Mouse (Mus musculus) intestine, embryonic 14.5 days (tissue): ENCODE data around the gene Slc41a3. TPM values are rescaled to one million over a fixed set of nuclear protein-coding genes. Genes with fewer than 3 reads are reported as not detected.

ENCODE experiments used
- ATAC-seq: fragments of 200-750 bp; cut with Nextera tagmentation; replicated peaks from 2 replicates; pipeline ENCODE4 v1.8.0; 2017; ENCODE audit warnings: low read depth, moderate number of reproducible peaks, moderate TSS enrichment, moderate library complexity; ENCODE audit not compliant: low FRiP score, low TSS enrichment
- DNase-seq: peaks from one replicate; pipeline ENCODE4 v3.0.0-alpha.2; 2018; ENCODE audit warnings: low spot score
- H3K27ac ChIP-seq: fragments of 300-500 bp; sonication (generic); 2 replicates; pipeline ENCODE4 v1.5.1; 2014; ENCODE audit warnings: low read depth, mild to moderate bottlenecking, control low read depth
- H3K27me3 ChIP-seq: fragments of 300-500 bp; sonication (generic); replicated peaks from 2 replicates; pipeline ENCODE4 v1.6.1; 2014; ENCODE audit warnings: low read length, control low read depth; ENCODE audit not compliant: control insufficient read depth, insufficient read depth
- H3K36me3 ChIP-seq: fragments of 300-500 bp; sonication (generic); 2 replicates; pipeline ENCODE4 v1.6.1; 2014; ENCODE audit warnings: low read length, control low read depth; ENCODE audit not compliant: control insufficient read depth, insufficient read depth
- H3K4me1 ChIP-seq: fragments of 300-500 bp; sonication (generic); replicated peaks from 2 replicates; pipeline ENCODE4 v1.6.1; 2014; ENCODE audit warnings: low read length, control low read depth, mixed read lengths; ENCODE audit not compliant: control insufficient read depth, insufficient read depth
- H3K4me2 ChIP-seq: fragments of 300-500 bp; sonication (generic); 2 replicates; pipeline ENCODE4 v1.6.1; 2014; ENCODE audit warnings: low read length
- H3K4me3 ChIP-seq: fragments of 300-500 bp; sonication (generic); 2 replicates; pipeline ENCODE4 v1.5.1; 2014; ENCODE audit warnings: low read depth, low read length, control low read depth, mixed read lengths
- H3K9ac ChIP-seq: fragments of 300-500 bp; sonication (generic); 2 replicates; pipeline ENCODE4 v1.6.1; 2014; ENCODE audit warnings: mild to moderate bottlenecking, low read length
- H3K9me3 ChIP-seq: fragments of 300-500 bp; sonication (generic); 2 replicates; pipeline ENCODE4 v1.6.1; 2016; ENCODE audit warnings: low read length, control low read depth; ENCODE audit not compliant: control insufficient read depth
- WGBS: fragments of 180-500 bp; shearing (Covaris S2); extraction: QIAGEN DNeasy Blood & Tissue Kit; methylation state at CpG from one replicate; pipeline ENCODE4 v1.1.7; 2014; 5-methylcytosine and 5-hydroxymethylcytosine counted together
- polyA plus RNA-seq: library from polyadenylated mRNA; unstranded; fragments of >200 nt; fragmentation: Nextera tagmentation; extraction: Ambion mirVana; gene quantifications from 2 replicates; pipeline ENCODE4 v1.2.1, GENCODE M21; 2014

Slc41a3 gene
- polyA plus RNA-seq, 1 experiment from 2014 or later: 5.1 TPM

- DNase-seq (no peak), ATAC-seq (no peak)
- Histone ChIP-seq H3K9me3 (no peaks in the 10 kb centered on the region), H3K27me3 (no peaks in the 10 kb centered on the region), H3K27ac (no peak overlapping the region), H3K4me3 (no peak overlapping the region), H3K4me2 (no peak overlapping the region), H3K9ac (no peak overlapping the region), H3K4me1 (no peaks in the 10 kb centered on the region), H3K36me3 (no peaks in the 10 kb centered on the region)
- 75% methylated on average over 2 of the region's 2 CpGs for WGBS
Observed at GRCm38 (mm10) chr6:90582331-90582730, 22.2 kb upstream of the Slc41a3 start.

- H3K9me3 ChIP-seq: no peaks in the 10 kb centered on the region
- no peaks in the 10 kb centered on the region for H3K27me3 ChIP-seq
- no peaks in the 10 kb centered on the region for H3K36me3 ChIP-seq
- DNase-seq (no peak), ATAC-seq (no peak)
- 54% methylated on average over 5 of the region's 5 CpGs for WGBS
- H3K9ac ChIP-seq: no peak overlapping the region
- no peak overlapping the region for H3K27ac ChIP-seq
- H3K4me2 ChIP-seq: no peak overlapping the region
- H3K4me3 ChIP-seq: no peak overlapping the region
- H3K4me1 ChIP-seq: no peaks in the 10 kb centered on the region
Observed at GRCm38 (mm10) chr6:90588113-90588512, 16.4 kb upstream of the Slc41a3 start.

- Histone ChIP-seq H3K9ac (no peak overlapping the region), H3K36me3 (no peaks in the 10 kb centered on the region), H3K27me3 (no peaks in the 10 kb centered on the region), H3K4me3 (no peak overlapping the region), H3K4me1 (no peaks in the 10 kb centered on the region), H3K9me3 (peaks cover 4% of the 10 kb centered on the region; the same call in 1 of the 2 replicates), H3K4me2 (no peak overlapping the region), H3K27ac (no peak overlapping the region)
- 74% methylated on average over 1 of the region's 1 CpGs for WGBS
- ATAC-seq: no peak
- DNase-seq: no peak
Observed at GRCm38 (mm10) chr6:90590707-90591106, 13.8 kb upstream of the Slc41a3 start.

GRCm38 (mm10) chr6:90594972-90595371 is 9.6 kb upstream of the Slc41a3 start:
- no peaks in the 10 kb centered on the region for H3K4me1 ChIP-seq
- no peak overlapping the region for H3K9ac ChIP-seq
- peaks cover 4% of the 10 kb centered on the region; the same call in 1 of the 2 replicates for H3K9me3 ChIP-seq
- DNase-seq: no peak
- no peak overlapping the region for H3K27ac ChIP-seq
- 46% methylated on average over 1 of the region's 1 CpGs for WGBS
- no peak overlapping the region for H3K4me2 ChIP-seq
- no peak overlapping the region for H3K4me3 ChIP-seq
- no peak for ATAC-seq
- H3K27me3 ChIP-seq: no peaks in the 10 kb centered on the region
- H3K36me3 ChIP-seq: no peaks in the 10 kb centered on the region

GRCm38 (mm10) chr6:90597060-90597459 is 7.5 kb upstream of the Slc41a3 start:
- H3K9me3 ChIP-seq: peaks cover 4% of the 10 kb centered on the region; the same call in 1 of the 2 replicates
- no peak overlapping the region for H3K27ac ChIP-seq
- DNase-seq: no peak
- H3K27me3 ChIP-seq: no peaks in the 10 kb centered on the region
- H3K9ac ChIP-seq: no peak overlapping the region
- H3K4me2 ChIP-seq: no peak overlapping the region
- H3K4me3 ChIP-seq: no peak overlapping the region
- no peaks in the 10 kb centered on the region for H3K36me3 ChIP-seq
- ATAC-seq: no peak
- H3K4me1 ChIP-seq: no peaks in the 10 kb centered on the region
- 87% methylated on average over 4 of the region's 4 CpGs for whole genome bisulfite sequencing

GRCm38 (mm10) chr6:90597592-90597991 is 6.9 kb upstream of the Slc41a3 start:
- H3K4me3 ChIP-seq: no peak overlapping the region
- H3K27ac ChIP-seq: no peak overlapping the region
- H3K4me1 ChIP-seq: no peaks in the 10 kb centered on the region
- peaks cover 4% of the 10 kb centered on the region; the same call in 1 of the 2 replicates for H3K9me3 ChIP-seq
- H3K4me2 ChIP-seq: no peak overlapping the region
- no peak overlapping the region for H3K9ac ChIP-seq
- ATAC-seq: no peak
- DNase-seq: no peak
- H3K36me3 ChIP-seq: no peaks in the 10 kb centered on the region
- H3K27me3 ChIP-seq: no peaks in the 10 kb centered on the region
- WGBS: 92% methylated on average over 2 of the region's 2 CpGs

GRCm38 (mm10) chr6:90598197-90598596 is 6.3 kb upstream of the Slc41a3 start:
- no peak for ATAC-seq
- no peaks in the 10 kb centered on the region for H3K36me3 ChIP-seq
- no peak for DNase-seq
- peaks cover 4% of the 10 kb centered on the region; the same call in 1 of the 2 replicates for H3K9me3 ChIP-seq
- H3K9ac ChIP-seq: no peak overlapping the region
- no peaks in the 10 kb centered on the region for H3K27me3 ChIP-seq
- no peak overlapping the region for H3K4me3 ChIP-seq
- 84% methylated on average over 6 of the region's 6 CpGs for WGBS
- no peak overlapping the region for H3K27ac ChIP-seq
- no peaks in the 10 kb centered on the region for H3K4me1 ChIP-seq
- H3K4me2 ChIP-seq: no peak overlapping the region

GRCm38 (mm10) chr6:90600351-90600750 is 4.2 kb upstream of the Slc41a3 start:
- H3K9ac ChIP-seq: no peak overlapping the region
- 76% methylated on average over 4 of the region's 4 CpGs for WGBS
- H3K9me3 ChIP-seq: peaks cover 3% of the 10 kb centered on the region; the same call in 1 of the 2 replicates
- H3K4me2 ChIP-seq: no peak overlapping the region
- H3K27ac ChIP-seq: no peak overlapping the region
- peaks cover 4% of the 10 kb centered on the region for H3K4me1 ChIP-seq
- H3K36me3 ChIP-seq: no peaks in the 10 kb centered on the region
- no peak overlapping the region for H3K4me3 ChIP-seq
- ATAC-seq (no peak), DNase-seq (no peak)
- H3K27me3 ChIP-seq: no peaks in the 10 kb centered on the region

- Histone ChIP-seq H3K9me3 (no peaks in the 10 kb centered on the region), H3K36me3 (no peaks in the 10 kb centered on the region), H3K27me3 (no peaks in the 10 kb centered on the region), H3K4me3 (no peak overlapping the region), H3K9ac (no peak overlapping the region), H3K4me2 (no peak overlapping the region), H3K27ac (no peak overlapping the region), H3K4me1 (peaks cover 6% of the 10 kb centered on the region)
- ATAC-seq (no peak), DNase-seq (no peak)
- 44% methylated on average over 7 of the region's 7 CpGs for WGBS
Observed at GRCm38 (mm10) chr6:90601736-90602135, 2.8 kb upstream of the Slc41a3 start.
